Mouse (Mus musculus) lung, postnatal 10 days (tissue): Measurements from ENCODE around the gene Mapk1ip1.
A peak's percentile ranks its signal among the peaks of the same experiment; 100 is the strongest.

Experiments used
- DNase-seq: peaks from one replicate; pipeline ENCODE4 v3.0.0; 2021

The Mapk1ip1 gene

DNA sequence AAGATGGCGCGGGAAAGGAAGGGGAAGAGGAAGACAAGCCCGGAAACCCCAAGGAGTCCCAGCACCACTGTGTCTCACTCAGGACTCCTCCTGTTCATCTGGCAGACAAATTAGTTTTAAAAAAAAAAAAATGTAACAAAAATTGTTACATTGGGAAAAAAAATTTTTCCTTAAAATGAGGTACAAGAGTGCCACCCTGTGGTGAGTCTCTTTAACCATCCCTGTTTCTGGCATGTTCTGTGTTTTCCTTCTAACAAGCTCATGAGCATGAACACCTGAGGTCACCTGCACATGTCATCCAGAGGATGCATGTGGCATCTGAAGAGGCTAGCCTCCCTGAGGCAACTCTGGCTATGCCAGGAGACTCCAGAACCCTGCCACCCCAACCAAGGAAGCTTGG, 11.0 kb downstream of the Mapk1ip1 start:
- DNase-seq = no peak

DNA sequence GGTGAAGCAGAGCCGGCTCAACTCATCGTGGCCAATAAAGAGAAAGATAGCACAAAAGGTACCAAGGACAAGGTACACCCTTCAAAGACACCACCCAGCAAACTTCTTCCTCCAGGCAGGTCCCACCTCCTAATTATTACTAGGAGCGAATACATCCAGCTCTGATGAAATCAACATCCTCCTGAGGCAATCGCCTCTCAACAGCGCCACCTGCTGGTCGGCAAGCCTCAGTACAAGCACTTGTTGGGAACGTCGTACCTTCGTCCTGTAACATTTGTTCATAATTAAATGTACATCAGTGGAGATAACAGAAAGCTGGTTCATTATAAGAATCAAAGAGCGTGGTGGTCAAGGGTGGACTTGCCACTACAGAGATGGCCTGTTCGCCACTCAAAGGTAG, 18.3 kb downstream of the Mapk1ip1 start:
- DNase-seq = peak; percentile 63

DNA sequence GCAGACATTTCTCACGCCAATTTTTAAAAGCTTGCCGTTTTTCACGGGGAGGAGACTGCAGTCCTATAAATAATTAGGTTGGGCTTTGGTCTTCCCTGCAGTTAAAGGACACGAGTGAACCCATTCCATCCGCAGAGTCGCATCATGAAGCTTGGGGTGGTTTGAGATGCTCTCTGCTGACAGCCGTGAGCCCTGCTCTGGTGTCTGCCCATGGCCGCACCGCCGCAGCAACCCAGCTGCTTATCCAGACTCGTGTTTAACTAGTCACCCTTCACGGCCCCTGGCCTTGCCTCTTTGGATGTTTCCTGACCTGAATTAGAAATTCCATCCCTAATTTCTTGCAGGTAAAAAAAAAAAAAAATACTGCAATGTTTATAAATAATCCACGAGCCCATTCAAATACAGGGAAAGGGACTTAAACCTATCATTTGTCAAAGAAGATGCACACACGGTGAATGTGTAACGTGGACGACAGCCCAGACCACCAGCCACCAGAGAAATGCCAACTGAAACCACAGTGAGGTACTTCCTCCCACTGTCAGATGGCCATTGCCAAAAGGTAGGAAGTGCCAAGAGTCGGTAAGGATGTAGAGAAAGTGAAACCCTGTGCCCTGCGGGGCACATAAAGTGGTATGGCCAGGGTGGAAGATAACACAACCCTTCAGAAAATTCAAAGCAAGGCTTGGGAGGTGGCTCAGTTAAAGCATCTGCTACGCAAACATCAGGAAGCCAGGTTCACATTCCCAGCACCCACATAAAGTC, 20.9 kb downstream of the Mapk1ip1 start:
- DNase-seq = no peak

DNA sequence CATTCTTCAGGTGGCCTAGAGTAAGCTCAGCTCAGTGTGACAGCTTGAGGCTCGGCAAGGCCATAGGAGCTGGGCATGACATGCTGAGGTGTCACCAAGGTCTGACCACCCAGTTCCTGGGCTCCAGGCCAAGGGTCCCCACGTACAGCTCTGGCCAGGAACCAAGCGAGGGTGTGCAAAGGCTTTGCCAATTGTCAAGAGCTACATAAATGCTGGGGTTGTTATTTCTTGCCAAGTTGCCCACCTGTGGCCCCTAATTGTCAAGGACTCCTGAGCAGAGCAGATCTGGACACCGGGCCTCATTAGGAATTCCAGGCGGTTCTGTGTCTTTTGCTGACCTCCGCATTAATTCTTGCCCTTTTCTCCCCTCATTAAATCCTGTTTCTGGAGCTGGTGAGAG, 21.6 kb downstream of the Mapk1ip1 start:
- DNase-seq = no peak

DNA sequence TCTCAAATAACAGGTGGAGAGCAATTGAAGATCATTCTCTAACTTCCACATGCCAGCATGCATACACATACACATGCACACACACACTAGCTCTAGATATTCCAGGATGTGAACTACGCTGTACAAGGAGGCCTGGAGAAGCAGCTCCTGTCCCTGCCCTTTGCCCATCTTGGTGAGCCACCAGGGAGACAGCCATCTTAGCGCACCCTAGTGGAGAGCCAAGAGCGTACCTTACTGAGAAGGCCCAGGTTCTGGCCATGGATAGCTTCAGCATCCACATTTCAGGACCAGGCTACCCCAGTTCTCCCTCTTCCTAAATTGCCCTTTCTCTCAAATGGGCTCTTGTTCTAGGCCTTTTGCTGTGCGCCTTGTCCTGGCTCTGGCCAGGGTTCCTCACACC, 27.8 kb downstream of the Mapk1ip1 start:
- no peak for DNase-seq

DNA sequence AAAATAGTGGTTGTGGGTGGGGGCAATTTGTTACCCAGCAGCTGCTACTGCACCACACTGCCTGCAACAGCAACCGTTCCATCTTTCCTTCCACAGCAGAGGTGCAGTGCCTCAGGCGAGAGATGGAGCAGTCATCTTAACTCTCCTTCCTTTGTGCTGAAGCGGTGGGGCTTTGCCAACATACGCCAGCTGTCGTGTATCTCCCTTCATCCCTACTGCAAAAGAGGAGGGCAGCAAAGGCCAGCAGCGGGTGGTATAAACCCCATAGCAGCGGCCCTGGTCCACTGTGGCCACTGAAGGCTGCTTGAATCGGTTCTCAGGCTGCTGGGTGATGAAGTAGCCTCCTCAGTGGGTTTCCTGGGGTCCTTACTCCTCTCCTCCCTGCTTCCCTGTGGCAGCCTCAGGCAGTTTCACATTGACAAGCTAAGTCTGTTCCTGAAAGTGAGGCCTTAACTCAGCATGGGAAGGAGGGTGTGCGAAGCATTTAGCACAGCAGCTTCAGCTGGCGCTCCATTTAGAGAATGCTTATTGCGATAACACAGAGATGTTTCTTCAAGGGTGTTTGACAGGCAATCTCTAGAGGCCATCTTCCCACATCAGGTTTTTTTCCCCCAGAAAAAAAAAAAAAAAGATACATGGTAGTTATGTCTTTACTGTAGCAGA, 32.7 kb downstream of the Mapk1ip1 start:
- peak; percentile 23 for DNase-seq

DNA sequence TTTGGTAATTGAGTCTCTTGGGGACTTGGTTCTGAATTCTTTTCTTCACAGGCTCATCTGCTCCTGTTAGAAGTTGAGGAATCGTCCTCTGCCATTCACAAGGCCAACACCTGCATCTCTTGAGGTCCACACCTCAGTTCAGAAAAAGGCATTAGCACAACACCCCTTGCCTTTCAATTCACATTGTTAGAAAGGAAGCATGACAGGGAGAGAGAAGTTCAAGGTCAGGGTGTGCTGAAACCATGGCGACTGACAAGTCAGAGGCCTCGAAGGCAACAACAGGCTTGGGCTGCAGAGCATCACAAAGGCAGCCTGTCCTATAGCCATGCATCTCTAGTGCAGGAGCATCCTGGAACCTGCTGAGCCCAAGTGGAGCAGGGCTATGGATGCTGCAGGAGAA, 38.9 kb downstream of the Mapk1ip1 start:
- no peak for DNase-seq

DNA sequence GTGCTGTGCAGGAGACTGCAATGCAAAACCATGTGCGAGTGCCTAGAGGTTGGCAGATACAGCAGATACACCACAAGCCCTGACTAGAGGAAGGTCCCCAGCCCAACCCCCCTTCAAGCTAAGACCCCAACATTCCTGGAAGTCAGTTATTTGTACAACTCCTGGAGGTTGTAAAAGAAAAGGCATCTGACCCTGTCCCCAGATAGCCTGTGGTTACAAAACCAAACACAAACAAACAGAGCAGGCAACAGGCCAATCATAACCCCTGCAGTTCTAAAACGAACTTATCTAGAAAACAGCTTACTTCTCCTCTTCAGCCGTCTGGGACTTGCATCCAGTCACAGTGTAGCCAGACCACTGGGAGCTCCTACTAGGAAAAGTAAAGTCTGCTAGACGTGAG, 42.7 kb downstream of the Mapk1ip1 start:
- DNase-seq = no peak

DNA sequence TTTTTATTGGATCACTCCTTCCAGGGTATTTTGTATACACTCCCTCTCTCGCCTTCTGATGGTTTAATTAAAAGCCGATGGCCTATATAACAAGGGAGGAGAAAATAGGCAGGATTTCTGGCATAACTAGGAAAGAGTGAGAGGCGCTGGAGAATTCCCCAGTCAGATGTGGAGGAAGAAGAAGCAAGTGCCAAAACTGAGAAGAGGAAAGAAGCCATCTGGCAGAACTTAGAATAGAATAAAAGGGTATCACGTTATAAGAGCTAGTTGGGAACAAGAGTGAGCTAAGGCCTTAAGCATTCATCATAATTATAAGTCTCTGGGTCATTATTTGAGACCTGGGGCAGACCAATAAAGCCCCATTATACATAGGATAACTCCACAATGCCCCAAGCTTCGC, 58.0 kb downstream of the Mapk1ip1 start:
- no peak for DNase-seq
